Mouse (Mus musculus): ENCODE measurements around the gene Tlcd2.
"Not testable (repeated sequence)": the region's sequence is repeated elsewhere in the genome, so short reads cannot be mapped to it uniquely, and the experiment has no call there.

Gene Tlcd2

GRCm38 (mm10) chr11:75450304-75450908, 11.1 kb upstream of the Tlcd2 start:
- DNase-seq, result no peak

DNA sequence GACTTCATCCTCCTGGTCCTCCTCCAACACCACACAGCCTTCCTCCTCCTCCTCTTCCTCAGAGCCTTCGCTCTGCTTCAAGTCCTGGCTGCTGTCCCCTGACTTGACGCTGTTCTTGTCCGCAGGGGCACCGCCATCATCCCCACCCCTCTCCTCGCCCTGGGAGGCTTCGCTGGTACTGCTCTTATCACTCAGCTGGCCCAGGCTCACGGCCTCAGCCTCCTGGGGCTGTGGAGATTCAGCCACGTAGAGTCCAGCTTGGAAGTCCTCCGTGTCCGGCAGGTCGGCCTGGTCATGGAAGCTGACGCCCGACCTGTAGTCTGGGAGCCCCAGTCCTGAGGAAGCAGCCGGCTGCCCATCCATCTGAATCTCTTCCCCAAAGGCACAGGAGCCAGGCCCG, 10.6 kb upstream of the Tlcd2 start:
- DNase-seq, result no peak

DNA sequence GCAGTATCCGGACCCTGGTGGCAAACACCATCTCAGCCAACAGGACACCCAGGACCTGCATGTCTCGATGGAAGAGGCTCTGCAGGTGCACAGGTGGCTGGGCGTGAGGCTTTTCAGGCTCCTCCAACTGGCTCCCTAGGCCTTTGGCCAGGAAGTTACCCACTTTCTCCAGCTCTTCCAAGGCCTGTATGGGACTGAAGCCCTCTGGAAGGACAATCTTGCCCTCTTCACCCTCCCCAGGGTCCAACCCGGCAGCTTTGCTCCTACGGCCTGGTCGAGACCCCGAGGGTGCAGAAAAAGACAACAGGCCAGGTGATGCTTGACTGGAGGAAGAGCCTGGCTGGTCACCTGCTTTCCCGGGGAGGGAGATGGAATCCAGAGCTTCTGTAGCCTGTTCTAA, 9.4 kb upstream of the Tlcd2 start:
- no peak for DNase-seq

- DNase-seq, result no peak
Measured at GRCm38 (mm10) chr11:75452812-75453557, 8.5 kb upstream of the Tlcd2 start.

DNA sequence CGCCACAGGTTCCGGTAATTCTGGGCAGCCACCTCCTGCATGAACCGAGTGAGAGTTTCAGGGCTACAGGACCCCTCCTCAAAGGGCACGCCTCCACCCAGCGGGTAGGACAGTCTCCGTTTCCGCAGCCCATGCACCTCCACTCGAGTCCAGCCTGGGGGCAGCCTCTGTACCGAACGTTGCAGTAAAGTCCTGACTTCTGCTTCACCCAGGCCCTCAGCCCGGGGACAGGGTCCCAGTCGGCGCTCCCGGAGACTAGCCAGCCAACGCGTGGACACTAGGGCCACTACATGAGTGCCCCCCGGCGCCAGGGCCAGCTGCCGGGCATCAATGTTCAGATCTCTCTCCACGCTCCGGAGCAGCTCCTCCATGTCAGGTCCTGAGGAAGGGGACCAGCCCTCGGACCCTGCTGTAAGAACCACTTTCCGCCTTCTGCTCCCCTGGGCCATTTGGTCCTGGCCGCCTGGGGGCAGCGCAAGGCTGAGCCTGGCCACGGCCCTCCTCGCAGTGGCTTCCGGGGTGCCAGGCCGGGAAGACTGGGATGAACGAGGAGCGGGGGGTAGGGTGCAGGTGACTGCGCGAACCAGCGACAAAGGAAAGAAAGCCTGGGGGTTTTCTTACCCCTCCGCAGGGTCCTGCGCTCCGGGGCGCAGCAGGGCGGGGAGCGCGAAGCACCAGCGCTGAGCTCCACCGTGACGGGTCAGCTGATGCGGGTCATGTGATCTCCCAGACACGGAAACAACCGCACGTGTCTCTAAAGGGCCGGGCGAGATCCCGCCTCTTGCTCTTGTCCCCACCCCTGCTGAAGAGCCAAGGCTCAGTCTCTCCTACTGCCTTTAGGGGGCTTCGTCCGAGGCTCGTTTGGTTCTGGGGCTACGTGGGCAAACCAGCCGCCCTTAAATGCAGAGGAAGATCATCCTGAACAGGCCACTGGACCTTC, 7.3 kb upstream of the Tlcd2 start, which contains the start of gene Wdr81:
Gene Wdr81 (minus strand): TSS at position 727 of the 940 bp plus-strand sequence.
- peak; percentile 86 for DNase-seq

DNA sequence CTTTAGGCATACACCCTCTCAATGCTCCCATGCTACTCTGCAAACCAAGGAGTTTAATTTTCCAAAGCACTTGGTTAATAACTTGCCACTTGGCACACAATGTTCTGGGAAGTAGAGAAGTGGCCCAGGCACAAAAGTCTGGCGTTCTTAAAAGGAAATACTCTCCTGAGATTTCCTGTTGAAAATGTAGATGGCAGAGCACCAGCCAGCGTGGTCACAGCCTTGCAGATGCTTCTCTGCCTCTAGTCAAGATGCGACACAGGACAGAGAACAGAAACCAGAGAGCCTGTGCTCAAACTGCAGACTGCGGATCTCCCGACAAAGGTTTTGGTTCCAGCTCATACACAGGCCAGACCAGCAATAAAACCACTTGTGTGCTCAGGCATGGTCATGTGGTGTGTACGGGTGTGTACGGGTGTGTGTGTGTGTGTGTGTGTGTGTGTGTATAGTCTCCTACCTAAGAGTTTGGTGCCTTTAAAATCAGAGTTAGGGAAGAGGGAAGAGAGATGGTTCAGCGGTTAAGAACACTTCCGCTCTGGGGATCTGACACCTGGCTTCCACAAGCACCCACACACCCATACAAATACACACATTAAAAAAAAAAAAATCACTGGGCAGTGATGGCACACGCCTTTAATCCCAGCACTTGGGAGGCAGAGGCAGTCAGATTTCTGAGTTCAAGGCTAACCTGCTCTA, 6.3 kb upstream of the Tlcd2 start:
- DNase-seq, result peak; percentile 26

DNA sequence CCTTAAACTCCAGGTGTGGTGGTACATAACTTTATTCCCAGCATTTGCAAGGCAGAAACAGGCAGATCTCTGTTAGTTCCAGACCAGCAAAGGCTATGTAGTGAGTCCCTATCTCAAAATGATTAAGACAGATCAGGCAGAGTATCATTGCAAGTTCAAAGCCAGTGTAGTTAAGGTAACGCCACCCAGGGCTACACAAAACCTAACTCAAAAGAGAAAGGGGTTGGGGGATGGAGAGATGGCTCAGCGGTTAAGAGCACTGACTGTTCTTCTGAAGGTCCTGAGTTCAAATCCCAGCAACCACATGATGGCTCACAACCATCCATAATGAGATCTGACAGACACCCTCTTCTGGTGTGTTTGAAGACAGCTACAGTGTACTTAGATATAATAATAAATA, 5.5 kb upstream of the Tlcd2 start:
- not testable (repeated sequence) for DNase-seq

DNA sequence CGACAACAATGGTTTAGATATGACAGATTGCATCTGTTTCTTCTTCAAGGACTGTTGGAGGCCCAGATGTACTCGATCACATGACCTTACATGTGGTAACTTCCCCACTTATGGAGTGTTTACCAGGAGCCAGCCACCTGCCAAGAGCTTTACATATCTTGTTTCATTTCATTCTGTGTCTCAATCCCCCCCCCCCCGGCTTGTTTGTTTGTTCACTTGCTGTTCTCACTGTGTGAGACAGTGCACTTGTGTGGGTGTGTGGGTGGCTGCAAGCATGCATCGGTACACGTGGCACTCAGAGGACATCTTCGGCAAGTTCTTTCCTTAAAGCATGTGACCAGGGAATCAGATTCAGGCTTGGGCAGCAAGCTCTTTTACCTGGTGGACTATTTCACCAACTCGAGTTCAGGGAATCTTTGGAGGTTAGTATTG, 5.1 kb upstream of the Tlcd2 start:
- DNase-seq, result peak; percentile 26

GRCm38 (mm10) chr11:75458169-75458568, 3.3 kb upstream of the Tlcd2 start:
- peak; percentile 70 for DNase-seq

- peak; percentile 33 for DNase-seq
Measured at GRCm38 (mm10) chr11:75458628-75459041, 2.9 kb upstream of the Tlcd2 start.

- DNase-seq, result peak; percentile 14
Measured at GRCm38 (mm10) chr11:75459141-75459711, 2.3 kb upstream of the Tlcd2 start.

DNA sequence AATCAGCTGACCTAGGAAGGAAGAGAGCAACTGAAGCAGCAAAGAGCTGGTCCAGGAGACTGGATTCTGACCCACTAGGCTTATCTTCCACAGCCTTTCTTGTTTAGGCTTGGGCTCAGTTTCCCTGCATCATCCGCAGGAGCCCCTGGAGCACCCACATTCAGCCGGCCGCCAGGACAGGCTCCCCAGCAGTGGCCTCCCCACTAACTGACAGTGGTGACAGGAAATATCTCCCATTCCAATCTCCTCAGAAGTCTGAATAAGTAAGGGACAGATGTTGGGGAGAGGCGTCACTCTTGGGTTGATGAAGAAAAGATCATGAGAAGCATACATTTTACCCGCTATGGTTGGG, 1.8 kb upstream of the Tlcd2 start:
- no peak for DNase-seq

- DNase-seq, result peak; percentile 88
Measured at GRCm38 (mm10) chr11:75460103-75460843, 1.2 kb upstream of the Tlcd2 start.

DNA sequence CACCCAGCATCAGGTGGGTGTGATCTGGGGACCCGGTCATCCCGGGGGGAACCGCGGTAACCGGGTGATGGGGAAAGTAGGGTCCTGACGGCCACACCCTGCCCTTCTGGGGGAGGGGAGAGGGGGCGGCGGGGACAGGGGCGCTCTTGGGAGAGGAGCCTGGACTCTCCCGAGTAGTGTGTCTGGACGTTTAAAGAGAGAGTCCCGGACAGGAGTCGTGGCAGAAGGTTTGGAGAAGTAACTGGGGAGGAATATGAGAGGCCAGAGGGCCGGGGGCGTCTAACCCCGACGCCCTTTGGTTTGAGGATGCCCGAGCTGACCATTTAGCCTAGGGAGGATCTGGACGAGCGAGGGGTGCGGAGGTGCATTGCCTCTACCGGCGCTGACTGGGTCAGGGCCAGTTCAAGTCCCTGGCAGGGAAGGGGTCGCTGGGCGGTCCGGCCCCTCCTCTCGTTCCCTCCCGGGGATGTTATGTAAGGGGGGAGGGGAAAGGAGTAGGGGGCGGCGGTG, 283 bp downstream of the Tlcd2 start:
- no peak for DNase-seq

DNA sequence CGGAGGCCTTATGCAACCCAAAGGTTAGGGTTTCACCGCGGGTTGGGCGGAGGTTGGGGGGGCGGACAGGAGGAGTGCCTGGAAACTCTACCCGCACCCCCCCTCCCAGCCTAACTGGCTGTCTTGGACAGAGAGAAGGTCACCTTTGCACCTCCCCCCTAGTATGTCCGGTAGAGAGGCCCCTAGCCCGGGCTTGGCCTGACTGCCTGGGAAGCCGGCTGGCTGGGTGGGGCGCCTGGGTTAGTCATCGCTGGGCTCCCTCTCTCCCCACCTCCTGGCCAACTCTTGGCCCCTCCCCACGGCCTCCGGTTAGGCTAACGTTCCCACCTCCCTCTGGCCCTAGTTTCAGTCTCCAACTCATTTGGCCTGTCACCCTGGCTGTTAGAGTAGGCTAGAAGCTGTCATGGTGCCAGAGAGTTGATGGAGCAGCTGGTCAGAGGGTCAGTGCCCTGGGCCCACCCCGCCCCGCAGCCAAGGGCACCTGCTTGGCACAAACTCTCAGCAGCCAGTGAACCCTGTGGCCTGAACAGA, 803 bp downstream of the Tlcd2 start:
- DNase-seq, result peak; percentile 28

DNA sequence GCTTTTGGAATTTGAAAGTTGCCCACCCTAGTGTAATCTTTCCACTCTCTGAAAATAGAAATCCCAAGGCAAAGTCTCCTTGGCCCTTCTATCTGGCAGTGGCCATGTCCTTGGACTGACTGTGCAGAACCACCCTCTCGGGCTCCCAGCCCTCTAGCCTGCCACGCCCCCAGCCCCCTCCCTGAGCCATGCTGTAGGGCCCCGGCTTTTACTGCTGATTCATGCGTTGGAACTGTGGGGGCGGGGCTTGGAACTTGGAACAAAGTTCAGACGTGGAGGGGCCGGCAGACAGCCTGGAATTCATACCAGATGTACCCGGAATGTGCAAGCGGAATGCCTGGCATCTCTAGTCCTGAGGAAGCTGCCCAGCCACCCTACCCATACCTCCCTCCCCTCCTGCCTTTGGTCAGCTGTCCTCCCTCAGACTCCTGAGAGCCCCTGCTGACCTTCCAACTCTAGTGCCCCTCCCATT, 1.4 kb downstream of the Tlcd2 start:
- peak; percentile 34 for DNase-seq

- no peak for DNase-seq
Measured at GRCm38 (mm10) chr11:75463624-75464023, 2.1 kb downstream of the Tlcd2 start.

DNA sequence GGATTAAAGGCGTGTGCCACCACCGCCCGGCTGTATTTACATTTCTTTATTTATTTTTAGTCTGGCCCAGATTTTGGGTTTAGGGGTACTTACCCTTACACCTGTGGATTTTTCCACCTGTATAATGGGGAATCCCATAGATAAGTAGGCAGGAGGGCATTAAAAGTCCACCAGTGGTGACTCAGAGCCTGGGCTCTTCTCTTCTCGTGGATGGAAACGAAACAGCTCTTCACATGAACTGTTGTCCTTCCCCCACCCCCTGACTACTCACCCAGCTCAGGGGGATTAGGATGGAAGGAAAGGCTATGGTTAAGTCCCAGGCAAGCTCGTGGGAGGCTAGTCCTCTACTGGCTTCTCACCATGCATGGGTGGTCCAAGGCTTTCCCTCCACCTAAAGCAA, 2.9 kb downstream of the Tlcd2 start:
- no peak for DNase-seq

- no peak for DNase-seq
Measured at GRCm38 (mm10) chr11:75465051-75465450, 3.5 kb downstream of the Tlcd2 start.

DNA sequence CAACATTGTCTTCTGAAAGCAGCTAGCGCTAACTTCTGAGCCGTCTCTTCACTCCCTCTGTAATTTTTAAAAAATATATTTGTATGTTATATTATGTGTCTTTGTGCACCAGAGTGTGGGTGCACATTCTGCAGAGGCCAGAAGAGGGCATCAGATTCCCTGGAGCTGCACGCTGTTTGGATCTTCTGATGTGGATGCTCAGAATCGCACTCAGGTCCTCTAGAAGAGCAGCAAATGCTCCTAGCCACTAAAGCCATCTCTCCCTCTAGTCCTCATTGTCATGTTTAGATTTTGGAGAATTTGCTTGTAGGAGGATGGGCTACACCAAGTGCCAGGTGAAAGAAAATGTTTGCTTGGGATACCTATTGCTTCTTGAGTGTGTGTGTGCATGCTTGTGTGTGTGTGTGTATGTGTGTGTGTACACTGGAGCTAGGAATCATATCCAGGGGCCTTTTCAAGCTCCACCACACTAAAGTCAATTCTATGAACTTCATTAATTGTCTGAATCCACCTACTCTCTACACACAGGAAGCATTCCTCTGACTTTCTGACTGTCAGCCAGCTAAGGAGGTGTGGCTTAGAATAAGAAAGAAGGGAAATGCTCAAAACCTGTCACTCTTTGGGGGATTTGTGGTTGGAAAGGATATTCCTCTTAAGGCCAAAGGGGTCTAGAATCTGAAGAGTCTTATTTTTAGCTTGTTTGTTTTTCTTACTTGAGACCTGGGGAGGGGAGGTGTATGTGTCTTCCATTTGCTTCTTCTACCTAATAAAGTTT, 5.4 kb downstream of the Tlcd2 start:
- no peak for DNase-seq

All from thymus, postnatal 25 days (tissue).